Mouse (Mus musculus): ENCODE results near the gene Cd47.

DNA sequence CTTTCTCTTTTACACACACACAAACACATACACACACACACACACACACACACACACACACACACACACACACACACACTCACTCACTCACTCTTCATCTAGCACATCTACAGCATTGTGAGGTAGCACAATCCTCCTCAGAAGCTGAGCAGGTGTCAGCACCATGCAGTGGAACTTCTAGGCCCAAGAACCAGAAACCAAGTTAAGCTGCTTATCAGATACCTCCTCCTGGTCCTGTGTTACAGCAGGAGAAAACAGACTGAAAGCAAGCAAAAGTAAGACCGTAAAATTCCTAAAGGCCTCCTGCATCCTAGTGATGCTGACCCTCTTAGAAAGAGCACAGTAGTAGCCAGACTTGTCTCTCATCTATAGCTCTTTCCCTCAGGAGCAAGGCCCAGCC is 67.9 kb downstream of the Cd47 start:
- TF ChIP-seq EP300 (optimal IDR thresholded peaks at IDR 0.05) (no peak), CTCF (IDR thresholded peaks at IDR 0.05; ENCODE audit: low read depth) (no peak)

Measured in stomach, postnatal 0 days (tissue).